Mouse (Mus musculus): ENCODE measurements around the gene Abcb9.
"Not testable (repeated sequence)": the region's sequence is repeated elsewhere in the genome, so short reads cannot be mapped to it uniquely, and the experiment has no call there.

Gene Abcb9

GRCm38 (mm10) chr5:124059677-124060076, 35.9 kb downstream of the Abcb9 start:
- no peak for DNase-seq (ENCODE audit: low spot score)

GRCm38 (mm10) chr5:124058749-124059148, 36.8 kb downstream of the Abcb9 start:
- no peak for DNase-seq (ENCODE audit: low spot score)

DNA sequence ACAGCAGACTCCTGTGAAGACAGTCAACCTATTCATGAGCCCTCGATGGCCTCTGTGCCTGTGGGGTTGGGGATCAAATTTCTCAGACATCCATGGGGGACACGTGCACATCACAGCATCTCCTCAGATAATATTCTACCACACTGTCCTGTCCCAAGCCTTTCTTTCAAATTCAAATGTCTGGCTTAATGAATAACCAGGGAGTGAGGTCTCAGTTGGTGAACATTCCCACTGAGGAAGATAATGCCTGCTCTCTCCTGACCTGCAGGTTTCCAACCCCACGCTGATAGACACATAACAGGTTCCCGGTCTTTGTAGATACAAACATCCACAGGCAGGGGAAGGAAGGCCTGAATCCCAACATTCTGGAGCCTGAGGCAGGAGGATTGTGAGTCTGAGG, 38.6 kb downstream of the Abcb9 start:
- DNase-seq (ENCODE audit: low spot score) = no peak

- no peak for DNase-seq (ENCODE audit: low spot score)
Measured at GRCm38 (mm10) chr5:124056219-124056618, 39.4 kb downstream of the Abcb9 start.

DNA sequence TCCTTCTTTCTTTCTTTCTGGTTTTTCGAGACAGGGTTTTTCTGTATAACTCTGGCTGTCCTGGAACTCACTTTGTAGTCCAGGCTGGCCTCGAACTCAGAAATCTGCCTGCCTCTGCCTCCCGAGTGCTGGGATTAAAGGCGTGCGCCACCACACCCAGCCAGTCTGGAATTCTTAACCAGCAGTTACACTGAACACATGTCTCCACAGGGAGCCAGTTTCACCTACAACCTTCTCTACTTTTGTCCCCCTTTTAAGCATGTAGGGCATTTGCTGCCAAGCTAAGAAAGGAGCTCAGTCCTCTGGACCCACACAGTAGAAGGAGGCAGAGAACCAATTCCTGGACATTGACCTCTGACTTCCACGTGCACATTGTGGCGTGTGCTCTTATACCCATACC, 43.0 kb downstream of the Abcb9 start:
- not testable (repeated sequence) for DNase-seq (ENCODE audit: low spot score)

DNA sequence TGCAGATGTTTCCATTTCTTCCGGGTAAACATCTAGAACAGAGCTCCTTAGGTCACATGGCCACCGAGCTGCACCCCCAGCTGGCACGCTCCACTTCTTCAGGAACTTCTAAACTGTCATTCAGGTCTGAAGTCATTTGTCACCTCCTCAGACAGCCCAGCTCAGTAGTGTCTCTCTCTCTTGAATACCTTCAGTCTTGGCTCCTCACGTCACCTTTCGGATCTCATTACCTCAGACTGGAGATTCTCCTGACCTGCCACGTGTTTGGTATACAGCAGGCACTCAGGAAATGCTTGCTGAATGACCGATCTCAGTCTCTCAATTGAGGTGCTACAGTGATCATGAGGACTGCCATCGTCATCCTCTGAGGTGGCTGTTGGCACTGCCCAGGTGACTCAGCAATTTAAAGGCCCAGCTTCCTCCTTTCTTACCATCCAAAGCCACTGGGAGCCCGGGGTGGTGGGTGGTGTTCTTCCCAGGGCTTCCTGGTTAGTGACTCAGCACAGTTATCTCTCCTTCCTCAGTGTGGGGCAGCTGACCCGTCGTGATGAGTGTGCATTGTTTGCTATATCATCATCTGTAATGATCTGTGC, 43.6 kb downstream of the Abcb9 start:
- DNase-seq (ENCODE audit: low spot score) = no peak

DNA sequence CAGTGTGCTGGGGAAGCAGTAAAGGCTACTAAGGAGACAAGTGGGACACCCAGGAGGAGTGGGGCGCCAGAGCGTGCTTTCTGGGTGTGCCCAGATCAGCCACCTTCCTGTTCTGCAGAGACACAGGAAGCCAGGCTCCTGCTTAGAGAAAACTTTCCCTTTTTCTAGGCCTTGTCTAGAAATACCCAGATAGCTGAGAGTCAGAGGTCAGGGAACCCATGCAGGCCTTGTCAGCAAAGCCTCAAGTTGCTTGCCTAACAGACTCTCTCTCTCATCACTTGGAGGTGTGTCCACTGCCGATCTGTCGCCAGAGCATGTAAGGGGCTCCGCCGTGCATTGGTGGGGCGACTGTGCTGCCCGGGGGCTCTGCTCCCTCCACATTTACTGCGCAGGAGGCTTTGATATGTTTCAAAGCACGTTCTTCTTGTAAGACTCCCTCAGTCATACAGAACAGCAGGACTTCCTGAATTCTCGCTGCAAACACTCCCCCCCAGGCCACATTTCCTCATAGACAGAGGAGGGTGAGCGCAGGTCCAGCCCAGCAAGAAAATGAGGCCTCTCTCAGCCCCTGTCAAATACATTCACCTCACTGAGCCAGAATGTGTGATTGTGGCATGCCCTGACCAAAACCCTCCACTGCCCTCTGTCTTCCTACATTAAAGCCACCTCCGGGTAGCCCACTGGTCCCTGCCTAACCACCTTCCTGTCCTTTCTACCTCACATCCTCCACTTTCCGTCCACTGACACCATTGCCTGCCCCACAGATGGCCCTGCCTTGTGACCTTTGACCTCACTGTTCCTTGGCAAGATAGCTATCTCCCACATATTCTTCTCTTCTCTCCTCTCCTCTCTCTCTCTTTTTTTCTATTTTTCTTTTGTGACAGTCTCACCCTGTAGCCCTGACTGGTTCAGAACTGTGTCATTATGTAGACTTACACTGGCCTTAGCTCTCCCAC, 45.2 kb downstream of the Abcb9 start:
- no peak for DNase-seq (ENCODE audit: low spot score)

DNA sequence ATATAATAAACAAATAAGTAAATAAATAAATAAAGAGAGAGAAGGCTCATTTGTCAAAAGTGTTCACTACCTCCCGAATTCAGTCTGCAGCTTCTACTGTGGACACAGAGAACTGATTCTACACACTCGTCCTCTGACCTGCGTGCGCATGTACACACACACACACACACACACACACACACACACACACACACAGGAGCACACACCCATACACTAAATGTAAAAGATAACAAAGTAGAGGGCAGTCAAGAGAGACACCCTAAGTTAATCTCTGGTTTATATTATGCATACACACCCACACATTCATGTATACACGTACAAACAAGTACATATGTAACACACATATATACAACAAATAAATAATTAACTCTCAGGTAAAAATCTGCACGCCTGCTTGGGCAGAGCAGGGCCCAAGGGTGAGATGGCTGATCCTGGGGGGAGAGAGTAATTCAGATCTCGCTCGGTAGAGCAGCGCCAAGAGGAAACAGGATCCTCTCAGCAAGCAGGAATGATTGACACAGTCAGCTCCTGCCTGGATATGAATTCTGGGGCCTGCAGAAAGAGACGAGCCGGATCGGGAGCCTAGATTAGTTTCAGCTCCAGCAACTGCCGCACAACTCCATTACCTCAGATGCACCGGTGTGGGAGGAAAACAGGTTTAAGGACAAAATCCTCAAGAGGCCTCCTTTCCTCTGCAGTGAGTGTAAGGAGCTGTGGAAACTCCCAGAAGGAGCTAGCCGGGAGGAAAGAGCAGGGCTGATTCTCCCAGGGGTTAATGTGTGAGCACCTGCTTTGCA, 46.2 kb downstream of the Abcb9 start:
- DNase-seq (ENCODE audit: low spot score) = no peak

GRCm38 (mm10) chr5:124046741-124047401, 48.7 kb downstream of the Abcb9 start:
- no peak for DNase-seq (ENCODE audit: low spot score)

GRCm38 (mm10) chr5:124045453-124046010, 50.1 kb downstream of the Abcb9 start:
- DNase-seq (ENCODE audit: low spot score) = no peak

DNA sequence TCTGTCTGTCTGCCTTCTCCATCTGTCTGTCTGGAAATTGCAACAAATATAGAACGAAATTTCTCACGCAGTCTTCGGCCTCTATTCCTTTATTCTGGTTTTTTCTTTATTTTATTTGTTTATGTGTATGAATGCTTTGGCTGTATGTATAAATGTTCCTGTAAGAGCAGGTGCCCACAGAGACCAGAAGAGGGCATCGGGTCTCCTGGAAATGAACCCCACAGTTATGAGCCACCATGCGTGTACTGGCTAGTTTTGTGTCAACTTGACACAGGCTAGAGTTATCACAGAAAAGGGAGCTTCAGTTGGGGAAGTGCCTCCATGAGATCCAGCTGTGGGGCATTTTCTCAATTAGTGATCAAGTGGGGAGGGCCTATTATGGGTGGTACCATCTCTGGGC, 51.6 kb downstream of the Abcb9 start:
- DNase-seq (ENCODE audit: low spot score) = no peak

DNA sequence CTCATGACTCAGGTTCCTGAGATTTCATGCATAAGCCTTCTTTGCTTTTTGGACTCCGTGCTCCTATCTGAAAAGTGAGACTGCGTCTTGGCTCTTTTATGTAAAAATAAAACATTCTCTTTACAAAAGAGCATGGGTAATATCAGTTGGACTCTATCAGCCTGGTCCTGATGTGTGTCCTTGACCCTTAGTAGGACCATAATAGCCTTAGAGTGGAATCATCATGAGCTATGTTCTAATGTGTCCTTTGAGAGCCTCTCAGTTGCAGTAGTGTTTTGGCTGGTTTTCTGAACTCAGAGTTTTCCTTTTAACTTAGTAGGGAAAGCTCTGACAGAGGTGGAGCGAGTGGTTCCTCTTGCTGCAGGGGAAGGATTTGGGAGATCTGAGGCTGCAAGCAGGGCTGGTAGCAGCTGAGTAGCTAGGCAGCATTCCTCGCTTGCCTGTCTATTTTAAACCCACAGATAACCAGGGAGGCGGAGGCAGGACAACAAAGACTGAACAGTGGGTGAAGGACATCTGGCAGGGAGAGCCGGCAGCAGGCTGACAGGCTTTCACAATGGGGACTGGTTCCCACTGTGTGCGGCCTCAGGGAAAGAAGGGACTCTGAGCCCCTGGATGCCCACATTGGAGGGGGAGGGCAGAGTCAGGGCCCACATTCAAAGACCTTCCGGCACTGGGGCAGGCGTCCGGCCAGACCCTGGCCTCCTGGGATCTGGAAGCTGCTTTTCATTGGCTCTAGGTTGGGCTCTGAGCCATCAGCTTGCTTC, 52.2 kb downstream of the Abcb9 start:
- no peak for DNase-seq (ENCODE audit: low spot score)

- no peak for DNase-seq (ENCODE audit: low spot score)
Measured at GRCm38 (mm10) chr5:124041097-124041496, 54.5 kb downstream of the Abcb9 start.

- no peak for DNase-seq (ENCODE audit: low spot score)
Measured at GRCm38 (mm10) chr5:124039602-124040001, 56.0 kb downstream of the Abcb9 start.

GRCm38 (mm10) chr5:124036836-124037235, 58.8 kb downstream of the Abcb9 start:
- no peak for DNase-seq (ENCODE audit: low spot score)

DNA sequence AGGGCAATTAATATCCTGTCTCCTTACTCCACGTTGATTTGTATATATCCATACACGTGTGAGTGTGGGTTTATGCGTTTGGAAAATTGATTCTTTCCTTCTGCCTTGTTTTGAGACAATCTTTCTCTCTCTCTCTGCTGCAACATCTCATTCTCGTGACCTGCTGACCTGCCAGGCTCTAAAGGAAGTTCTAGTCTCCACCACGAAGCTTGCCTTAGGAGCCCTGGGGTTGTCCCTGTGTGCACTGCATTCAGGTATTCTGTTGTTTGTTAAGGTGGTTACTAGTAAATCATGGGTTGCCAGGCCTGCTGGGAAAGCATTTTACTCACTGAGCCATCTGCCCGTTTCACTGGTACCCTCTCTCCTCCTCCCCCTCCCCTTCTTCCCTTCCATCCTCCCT, 59.3 kb downstream of the Abcb9 start:
- DNase-seq (ENCODE audit: low spot score) = no peak

DNA sequence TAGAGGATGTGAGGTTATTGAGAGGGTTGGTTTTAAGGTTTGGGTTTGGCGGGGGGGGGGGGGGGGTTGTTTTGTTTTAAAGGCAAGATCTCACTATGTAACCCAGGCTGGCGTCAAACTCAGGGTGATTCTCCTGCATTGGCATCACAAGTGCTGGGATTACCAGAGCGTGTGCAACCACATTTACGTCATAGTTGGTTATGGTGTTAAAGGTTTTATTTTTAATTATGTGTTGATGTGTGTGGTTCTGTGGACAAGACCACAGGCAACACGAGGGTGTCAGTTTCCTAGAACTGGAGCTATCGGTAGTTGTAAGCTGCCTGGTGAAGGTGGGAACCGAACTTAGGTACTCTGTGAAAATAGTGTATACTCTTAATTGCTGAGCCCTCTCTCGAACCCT, 59.8 kb downstream of the Abcb9 start:
- DNase-seq (ENCODE audit: low spot score) = no peak

- no peak for DNase-seq (ENCODE audit: low spot score)
Measured at GRCm38 (mm10) chr5:124035406-124035805, 60.2 kb downstream of the Abcb9 start.

DNA sequence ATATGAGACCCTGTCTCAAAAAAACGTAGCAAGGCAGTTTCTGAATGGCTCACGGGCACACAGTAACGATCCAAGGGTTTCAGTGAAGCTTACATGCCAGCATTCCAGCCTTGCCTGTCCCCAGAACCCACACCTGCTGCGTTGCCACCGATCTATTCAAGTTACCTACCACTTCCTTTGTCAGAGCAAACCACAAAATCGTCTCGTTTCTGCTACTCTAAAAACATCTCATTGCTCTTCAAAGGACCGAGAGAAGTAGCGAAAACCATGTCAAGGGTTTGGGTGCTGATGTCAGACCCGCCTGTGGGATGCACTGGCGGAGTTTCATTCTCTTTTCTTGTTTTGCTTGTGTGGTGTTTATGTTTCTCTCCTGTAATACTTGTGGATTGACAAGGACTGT, 61.1 kb downstream of the Abcb9 start:
- no peak for DNase-seq (ENCODE audit: low spot score)

GRCm38 (mm10) chr5:124032001-124032508, 63.5 kb downstream of the Abcb9 start, which contains the start of gene Vps37b:
TSS of gene Vps37b (minus strand) at chr5:124032270.
- DNase-seq (ENCODE audit: low spot score) = peak; percentile 71

Measured in ovary, postnatal 10 days (tissue).